Mouse (Mus musculus): ENCODE results near the gene Slain1. TPM values are rescaled to one million over a fixed set of nuclear protein-coding genes. Genes with fewer than 3 reads are reported as not detected.

Slain1 gene
- polyA plus RNA-seq, 1 experiment from 2014 or later = 17.3 TPM

Small RNA genes lying within 50 kb of the gene (microRNA-seq; reads per million reads assigned to microRNA genes)
- not detected for gene Gm22877

Other genes starting within 250 kb of the Slain1 start
- gene Scel, start 136.9 kb upstream of the Slain1 start, polyA plus RNA-seq (2015; fragmentation: Nextera tagmentation; extraction: Ambion mirVana) = 0.08 TPM in 1 of 2 replicates, not detected in the other
- gene Ednrb, start 194.2 kb downstream of the Slain1 start, polyA plus RNA-seq (2015; fragmentation: Nextera tagmentation; extraction: Ambion mirVana) = 86.9 and 105 TPM in 2 replicates

Measured in midbrain, embryonic 13.5 days (tissue).